Mouse (Mus musculus): ENCODE results near the gene Manbal. TPM values are rescaled to one million over a fixed set of nuclear protein-coding genes. Genes with fewer than 3 reads are reported as not detected.

Manbal gene
- polyA plus RNA-seq, 1 experiment from 2014 or later, result 68.4 TPM

- no peak overlapping the region for H3K4me3 ChIP-seq (replicated peaks)
- H3K36me3 ChIP-seq, result no peaks in the 10 kb centered on the region
- no peak for ATAC-seq
- no peak overlapping the region for H3K4me2 ChIP-seq (replicated peaks)
- H3K9ac ChIP-seq, result no peak overlapping the region
- 81% methylated on average over 7 of the region's 7 CpGs for WGBS
- H3K4me1 ChIP-seq (replicated peaks), result peaks cover 87% of the 10 kb centered on the region
- H3K27me3 ChIP-seq (replicated peaks), result no peaks in the 10 kb centered on the region
- H3K9me3 ChIP-seq, result no peaks in the 10 kb centered on the region
- H3K27ac ChIP-seq, result no peak overlapping the region
Measured at GRCm38 (mm10) chr2:157429735-157430134, 62.3 kb downstream of the Manbal start.

DNA sequence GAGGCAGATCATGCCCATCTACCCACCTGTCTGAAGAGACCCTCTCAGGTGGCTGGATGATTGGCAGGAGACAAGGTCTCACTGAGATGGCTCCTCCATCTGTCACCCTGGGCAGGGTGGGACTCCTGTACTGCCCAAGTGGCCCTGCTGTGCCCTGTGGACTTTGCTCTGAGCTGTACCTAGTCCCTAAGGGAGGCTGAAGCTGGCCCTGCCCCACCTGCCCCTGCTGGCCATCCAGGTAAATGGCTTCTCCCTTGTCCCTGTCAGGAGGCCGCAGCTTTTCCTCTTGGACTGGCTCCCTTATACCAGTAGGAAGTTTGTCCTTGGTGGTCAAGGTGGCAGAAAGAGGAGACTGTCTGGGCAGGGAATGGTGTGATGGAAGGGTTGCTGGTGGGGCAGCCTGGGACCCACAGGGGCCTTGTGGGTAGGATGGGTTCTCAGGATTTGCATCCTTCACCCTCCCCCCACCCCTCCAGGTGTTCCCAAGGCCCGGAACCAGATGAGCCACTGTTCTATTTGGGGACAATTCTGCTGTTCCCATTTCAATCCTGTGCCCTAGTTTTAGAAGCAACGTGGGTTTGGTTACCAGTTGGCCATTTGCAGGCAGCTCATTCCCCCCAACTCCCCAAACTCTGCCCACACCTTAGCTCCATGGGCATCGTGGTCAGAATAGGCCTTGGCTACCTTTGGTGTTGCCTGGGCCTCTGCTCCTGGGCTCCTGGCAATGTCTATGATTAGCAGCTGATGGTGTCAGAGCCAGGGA, 63.5 kb downstream of the Manbal start:
- no peaks in the 10 kb centered on the region for H3K27me3 ChIP-seq (replicated peaks)
- H3K4me2 ChIP-seq (replicated peaks), result peak overlapping the region; percentile 17; the same call in 1 of the 2 replicates
- peak overlapping the region; percentile 45; the same call in 1 of the 2 replicates for H3K27ac ChIP-seq
- 68% methylated on average over 4 of the region's 4 CpGs for WGBS
- no peak overlapping the region for H3K4me3 ChIP-seq (replicated peaks)
- peak overlapping the region; percentile 8; the same call in 1 of the 2 replicates for H3K9ac ChIP-seq
- no peaks in the 10 kb centered on the region for H3K9me3 ChIP-seq
- peak; percentile 19; the same call in 1 of the 2 replicates for ATAC-seq
- no peaks in the 10 kb centered on the region for H3K36me3 ChIP-seq
- H3K4me1 ChIP-seq (replicated peaks), result peaks cover 89% of the 10 kb centered on the region

DNA sequence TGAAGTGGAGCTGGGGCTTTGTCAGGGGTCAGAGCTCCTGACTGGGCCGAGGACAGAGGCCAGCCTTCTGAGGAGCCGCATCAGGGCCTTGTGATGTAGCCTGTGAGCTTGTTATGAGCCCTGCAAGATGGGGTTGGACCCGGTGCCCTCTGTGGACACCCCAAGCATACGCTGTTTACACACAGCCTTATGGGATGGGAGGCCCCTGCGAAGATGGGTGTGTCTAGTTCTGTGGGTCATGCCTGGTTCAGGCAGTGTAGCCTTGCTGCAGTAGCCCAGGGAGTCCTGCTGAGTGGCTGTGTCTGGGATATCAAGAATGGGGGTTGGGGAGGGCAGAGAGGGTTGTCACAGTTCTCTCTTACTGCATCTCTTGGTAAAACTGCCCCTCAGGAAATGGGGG, 64.5 kb downstream of the Manbal start:
- Histone ChIP-seq H3K9me3 (no peaks in the 10 kb centered on the region), H3K4me2 (replicated peaks) (0 out of 2 replicates have a peak overlapping the region, but pooled peaks have one; percentile 6), H3K27me3 (replicated peaks) (no peaks in the 10 kb centered on the region), H3K36me3 (no peaks in the 10 kb centered on the region), H3K4me3 (replicated peaks) (no peak overlapping the region), H3K4me1 (replicated peaks) (peaks cover 86% of the 10 kb centered on the region), H3K9ac (peak overlapping the region; percentile 26; the same call in 1 of the 2 replicates), H3K27ac (peak overlapping the region; percentile 45)
- ATAC-seq, result peak; percentile 60
- WGBS, result 51% methylated on average over 5 of the region's 5 CpGs

- H3K4me3 ChIP-seq (replicated peaks), result no peak overlapping the region
- WGBS, result 69% methylated on average over 9 of the region's 9 CpGs
- peak overlapping the region; percentile 45 for H3K27ac ChIP-seq
- H3K9me3 ChIP-seq, result no peaks in the 10 kb centered on the region
- no peaks in the 10 kb centered on the region for H3K36me3 ChIP-seq
- no peak overlapping the region for H3K4me2 ChIP-seq (replicated peaks)
- no peak overlapping the region for H3K9ac ChIP-seq
- H3K27me3 ChIP-seq (replicated peaks), result no peaks in the 10 kb centered on the region
- ATAC-seq, result no peak
- peaks cover 80% of the 10 kb centered on the region for H3K4me1 ChIP-seq (replicated peaks)
Measured at GRCm38 (mm10) chr2:157432476-157432875, 65.1 kb downstream of the Manbal start.

- no peaks in the 10 kb centered on the region; the same call in 1 of the 2 replicates for H3K36me3 ChIP-seq
- H3K9ac ChIP-seq, result peak overlapping the region; percentile 31
- H3K27me3 ChIP-seq (replicated peaks), result no peaks in the 10 kb centered on the region
- 30% methylated on average over 9 of the region's 9 CpGs for WGBS
- H3K27ac ChIP-seq, result peak overlapping the region; percentile 85
- H3K9me3 ChIP-seq, result no peaks in the 10 kb centered on the region
- no peak overlapping the region for H3K4me3 ChIP-seq (replicated peaks)
- H3K4me1 ChIP-seq (replicated peaks), result peaks cover 70% of the 10 kb centered on the region
- peak; percentile 76 for ATAC-seq
- peak overlapping the region; percentile 34 for H3K4me2 ChIP-seq (replicated peaks)
Measured at GRCm38 (mm10) chr2:157434041-157434440, 66.6 kb downstream of the Manbal start.

- peaks cover 3% of the 10 kb centered on the region; the same call in 1 of the 2 replicates for H3K36me3 ChIP-seq
- peak; percentile 49 for ATAC-seq
- H3K4me1 ChIP-seq (replicated peaks), result peaks cover 66% of the 10 kb centered on the region
- H3K27me3 ChIP-seq (replicated peaks), result no peaks in the 10 kb centered on the region
- H3K27ac ChIP-seq, result peak overlapping the region; percentile 85
- peak overlapping the region; percentile 31 for H3K9ac ChIP-seq
- WGBS, result 18% methylated on average over 6 of the region's 6 CpGs
- H3K4me3 ChIP-seq (replicated peaks), result no peak overlapping the region
- H3K9me3 ChIP-seq, result no peaks in the 10 kb centered on the region
- peak overlapping the region; percentile 34 for H3K4me2 ChIP-seq (replicated peaks)
Measured at GRCm38 (mm10) chr2:157434497-157434896, 67.1 kb downstream of the Manbal start.

- Histone ChIP-seq H3K9ac (no peak overlapping the region), H3K36me3 (peaks cover 19% of the 10 kb centered on the region), H3K4me1 (replicated peaks) (peaks cover 49% of the 10 kb centered on the region), H3K4me2 (replicated peaks) (no peak overlapping the region), H3K4me3 (replicated peaks) (no peak overlapping the region), H3K9me3 (no peaks in the 10 kb centered on the region), H3K27me3 (replicated peaks) (no peaks in the 10 kb centered on the region), H3K27ac (no peak overlapping the region)
- no peak for ATAC-seq
- WGBS, result 76% methylated on average over 11 of the region's 11 CpGs
Measured at GRCm38 (mm10) chr2:157436496-157436895, 69.1 kb downstream of the Manbal start.

DNA sequence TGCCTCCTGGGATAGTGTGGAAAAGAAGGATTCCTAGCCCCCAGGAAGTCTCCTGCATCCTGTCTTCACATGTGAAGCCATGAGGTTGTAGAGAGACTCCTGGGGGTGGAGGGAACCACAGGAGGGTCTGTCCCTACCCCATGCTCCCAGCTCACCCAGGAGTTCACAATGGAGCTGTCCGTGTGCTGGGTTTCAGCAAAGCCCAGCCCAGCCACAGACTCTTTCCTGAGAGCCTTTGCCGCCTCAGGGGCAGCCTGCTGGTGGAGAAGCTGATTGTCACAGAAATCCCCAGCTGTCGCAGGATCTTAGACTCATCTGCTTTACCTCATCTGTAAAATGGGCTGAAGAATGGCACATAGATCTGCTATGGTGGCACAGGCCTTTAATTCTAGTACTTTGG, 69.7 kb downstream of the Manbal start:
- Histone ChIP-seq H3K4me1 (replicated peaks) (peaks cover 43% of the 10 kb centered on the region), H3K9me3 (no peaks in the 10 kb centered on the region), H3K36me3 (peaks cover 24% of the 10 kb centered on the region), H3K4me3 (replicated peaks) (no peak overlapping the region), H3K27me3 (replicated peaks) (no peaks in the 10 kb centered on the region), H3K4me2 (replicated peaks) (no peak overlapping the region), H3K9ac (no peak overlapping the region), H3K27ac (no peak overlapping the region)
- 88% methylated on average over 3 of the region's 3 CpGs for WGBS
- no peak for ATAC-seq

DNA sequence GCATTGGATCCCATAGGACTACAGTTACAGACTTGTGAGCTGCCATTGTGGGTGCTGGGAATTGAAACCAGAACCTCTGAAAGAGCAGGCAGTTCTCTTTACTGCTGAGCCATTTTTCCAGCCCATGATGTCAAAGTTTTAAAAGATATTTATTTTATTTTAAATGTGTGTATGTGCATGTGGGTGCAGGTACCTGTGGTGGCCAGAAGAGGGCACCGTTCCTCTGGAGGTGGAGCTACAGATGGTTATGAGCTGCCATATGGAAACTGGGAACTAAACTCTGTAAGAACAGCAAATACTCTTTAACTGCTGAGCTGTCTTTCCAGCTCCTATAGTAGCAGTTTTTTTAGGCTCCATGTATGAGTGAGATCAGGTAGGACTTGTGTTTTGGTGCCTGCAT, 74.0 kb downstream of the Manbal start:
- Histone ChIP-seq H3K27me3 (replicated peaks) (no peaks in the 10 kb centered on the region), H3K9ac (no peak overlapping the region), H3K4me3 (replicated peaks) (no peak overlapping the region), H3K27ac (no peak overlapping the region), H3K36me3 (peaks cover 29% of the 10 kb centered on the region), H3K9me3 (no peaks in the 10 kb centered on the region), H3K4me1 (replicated peaks) (0 out of 2 replicates have a peak, but pooled peaks cover 5% of the 10 kb centered on the region), H3K4me2 (replicated peaks) (no peak overlapping the region)
- no peak for ATAC-seq
- 94% methylated on average over 1 of the region's 1 CpGs for WGBS

Other genes starting within 250 kb of the Manbal start
- 23.5 and 23.7 TPM in 2 replicates for gene Samhd1, start 232.3 kb upstream of the Manbal start, polyA plus RNA-seq (2015; fragmentation: Nextera tagmentation; extraction: Ambion mirVana)
- 19.5 and 23.3 TPM in 2 replicates for gene Rbl1, start 163.1 kb upstream of the Manbal start, polyA plus RNA-seq (2015; fragmentation: Nextera tagmentation; extraction: Ambion mirVana)
- gene Rpn2, start 88.6 kb upstream of the Manbal start, polyA plus RNA-seq (2015; fragmentation: Nextera tagmentation; extraction: Ambion mirVana), result 331 and 342 TPM in 2 replicates
- gene Mroh8, start 88.0 kb upstream of the Manbal start, polyA plus RNA-seq (2015; fragmentation: Nextera tagmentation; extraction: Ambion mirVana), result 0.55 and 0.62 TPM in 2 replicates
- 0.64 and 1.00 TPM in 2 replicates for gene Ghrh, start 20.1 kb upstream of the Manbal start, polyA plus RNA-seq (2015; fragmentation: Nextera tagmentation; extraction: Ambion mirVana)
- gene Src, start 50.9 kb downstream of the Manbal start, polyA plus RNA-seq (2015; fragmentation: Nextera tagmentation; extraction: Ambion mirVana), result 18.1 and 19.4 TPM in 2 replicates
- gene Nnat, start 192.5 kb downstream of the Manbal start, polyA plus RNA-seq (2015; fragmentation: Nextera tagmentation; extraction: Ambion mirVana), result 428 and 457 TPM in 2 replicates
- gene Blcap, start 203.7 kb downstream of the Manbal start, polyA plus RNA-seq (2015; fragmentation: Nextera tagmentation; extraction: Ambion mirVana), result 39.2 and 40.9 TPM in 2 replicates